Mouse (Mus musculus) hindbrain, embryonic 15.5 days (tissue): ENCODE data around the gene Sparcl1. TPM values are rescaled to one million over a fixed set of nuclear protein-coding genes. Genes with fewer than 3 reads are reported as not detected.

Experiments
- ATAC-seq: fragments of 200-750 bp; cut with Nextera tagmentation; 2 replicates; pipeline ENCODE4 v1.8.0; 2017; ENCODE audit warnings: low read depth, moderate number of reproducible peaks, moderate TSS enrichment; ENCODE audit not compliant: low FRiP score
- H3K27ac ChIP-seq: fragments of 300-500 bp; sonication (generic); replicated peaks from 2 replicates; pipeline ENCODE4 v1.5.1; 2015; ENCODE audit warnings: mild to moderate bottlenecking, inconsistent platforms
- H3K27me3 ChIP-seq: fragments of 300-500 bp; sonication (generic); 2 replicates; pipeline ENCODE4 v1.6.1; 2015; ENCODE audit warnings: control low read depth, inconsistent platforms
- H3K36me3 ChIP-seq: fragments of 300-500 bp; sonication (generic); 2 replicates; pipeline ENCODE4 v1.6.1; 2015; ENCODE audit warnings: control low read depth, inconsistent platforms
- H3K4me1 ChIP-seq: fragments of 300-500 bp; sonication (generic); replicated peaks from 2 replicates; pipeline ENCODE4 v1.6.1; 2015; ENCODE audit warnings: control low read depth, inconsistent platforms
- H3K4me2 ChIP-seq: fragments of 300-500 bp; sonication (generic); 2 replicates; pipeline ENCODE4 v1.6.1; 2015; ENCODE audit warnings: moderate library complexity, mild to moderate bottlenecking, inconsistent platforms
- H3K4me3 ChIP-seq: fragments of 300-500 bp; sonication (generic); 2 replicates; pipeline ENCODE4 v1.5.1; 2015; ENCODE audit warnings: mild to moderate bottlenecking, inconsistent platforms
- H3K9ac ChIP-seq: fragments of 300-500 bp; sonication (generic); 2 replicates; pipeline ENCODE4 v1.6.1; 2015; ENCODE audit warnings: inconsistent platforms
- H3K9me3 ChIP-seq: fragments of 300-500 bp; sonication (generic); 2 replicates; pipeline ENCODE4 v1.6.1; 2016; ENCODE audit warnings: control low read depth, inconsistent platforms
- WGBS: fragments of 180-500 bp; shearing (Covaris S2); methylation state at CpG from one replicate; pipeline ENCODE4 v1.1.7; 2015; 5-methylcytosine and 5-hydroxymethylcytosine counted together
- polyA plus RNA-seq: library from polyadenylated mRNA; unstranded; fragments of >200 nt; fragmentation: Nextera tagmentation; extraction: Ambion mirVana; gene quantifications from 2 replicates; pipeline ENCODE4 v1.2.1, GENCODE M21; 2015

Gene Sparcl1
- polyA plus RNA-seq, 1 experiment from 2014 or later = 369 TPM

GRCm38 (mm10) chr5:104130891-104131290 is 17.4 kb upstream of the Sparcl1 start:
- ATAC-seq = no peak
- Histone ChIP-seq H3K4me1 (no peaks in the 10 kb centered on the region), H3K9me3 (no peaks in the 10 kb centered on the region), H3K36me3 (no peaks in the 10 kb centered on the region), H3K4me3 (no peak overlapping the region), H3K27me3 (no peaks in the 10 kb centered on the region), H3K4me2 (no peak overlapping the region), H3K9ac (no peak overlapping the region), H3K27ac (no peak overlapping the region)
- 91% methylated on average over 4 of the region's 4 CpGs for WGBS

GRCm38 (mm10) chr5:104128281-104129031 is 14.9 kb upstream of the Sparcl1 start:
- Histone ChIP-seq H3K4me3 (no peak overlapping the region), H3K4me2 (no peak overlapping the region), H3K9ac (no peak overlapping the region), H3K36me3 (no peaks in the 10 kb centered on the region), H3K27ac (no peak overlapping the region; the same call in 1 of the 2 replicates), H3K27me3 (no peaks in the 10 kb centered on the region), H3K4me1 (no peaks in the 10 kb centered on the region), H3K9me3 (no peaks in the 10 kb centered on the region)
- peak; percentile 30; the same call in 1 of the 2 replicates for ATAC-seq
- 69% methylated on average over 12 of the region's 12 CpGs for WGBS

GRCm38 (mm10) chr5:104127351-104127750 is 13.8 kb upstream of the Sparcl1 start:
- no peak overlapping the region for H3K4me3 ChIP-seq
- 77% methylated on average over 1 of the region's 1 CpGs for WGBS
- no peak overlapping the region for H3K9ac ChIP-seq
- H3K27me3 ChIP-seq = no peaks in the 10 kb centered on the region
- no peak overlapping the region for H3K27ac ChIP-seq
- ATAC-seq = no peak
- H3K4me2 ChIP-seq = no peak overlapping the region
- no peaks in the 10 kb centered on the region for H3K4me1 ChIP-seq
- no peaks in the 10 kb centered on the region for H3K9me3 ChIP-seq
- no peaks in the 10 kb centered on the region for H3K36me3 ChIP-seq

GRCm38 (mm10) chr5:104126561-104127320 is 13.2 kb upstream of the Sparcl1 start:
- no peaks in the 10 kb centered on the region for H3K4me1 ChIP-seq
- H3K27ac ChIP-seq = no peak overlapping the region
- H3K4me3 ChIP-seq = no peak overlapping the region
- H3K4me2 ChIP-seq = no peak overlapping the region
- no peak overlapping the region for H3K9ac ChIP-seq
- H3K36me3 ChIP-seq = no peaks in the 10 kb centered on the region
- no peak for ATAC-seq
- H3K9me3 ChIP-seq = no peaks in the 10 kb centered on the region
- H3K27me3 ChIP-seq = no peaks in the 10 kb centered on the region
- 76% methylated on average over 12 of the region's 12 CpGs for WGBS

- Histone ChIP-seq H3K4me1 (no peaks in the 10 kb centered on the region), H3K27ac (no peak overlapping the region), H3K9me3 (no peaks in the 10 kb centered on the region), H3K27me3 (no peaks in the 10 kb centered on the region), H3K4me3 (no peak overlapping the region), H3K9ac (no peak overlapping the region), H3K4me2 (no peak overlapping the region), H3K36me3 (no peaks in the 10 kb centered on the region)
- WGBS = 89% methylated on average over 6 of the region's 6 CpGs
- ATAC-seq = no peak
Observed at GRCm38 (mm10) chr5:104124016-104124658, 10.6 kb upstream of the Sparcl1 start.

DNA sequence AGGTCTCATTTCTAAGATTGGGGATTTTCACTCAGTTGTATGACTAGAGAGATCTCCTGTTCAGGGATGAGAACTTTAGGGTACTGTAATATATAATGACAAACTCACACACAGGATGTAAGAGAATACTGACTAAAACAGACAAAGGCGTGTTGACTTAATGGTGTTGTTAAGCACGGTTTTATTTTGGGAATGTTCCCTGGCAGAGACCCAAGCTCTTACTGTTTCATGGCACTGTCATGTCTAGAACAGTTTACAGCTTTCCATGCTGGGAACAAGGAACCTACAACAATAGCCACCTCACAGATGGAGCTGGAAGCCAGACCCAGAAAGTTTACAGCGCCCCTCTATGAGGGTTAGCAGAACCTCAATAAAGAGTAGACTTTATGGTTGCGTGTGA is 2.4 kb upstream of the Sparcl1 start:
- H3K4me3 ChIP-seq = no peak overlapping the region
- H3K9me3 ChIP-seq = no peaks in the 10 kb centered on the region
- no peaks in the 10 kb centered on the region for H3K36me3 ChIP-seq
- peaks cover 43% of the 10 kb centered on the region for H3K4me1 ChIP-seq
- H3K27me3 ChIP-seq = no peaks in the 10 kb centered on the region
- no peak overlapping the region for H3K4me2 ChIP-seq
- 74% methylated on average over 4 of the region's 4 CpGs for WGBS
- H3K27ac ChIP-seq = peak overlapping the region; percentile 85; the same call in 1 of the 2 replicates
- no peak for ATAC-seq
- no peak overlapping the region for H3K9ac ChIP-seq

GRCm38 (mm10) chr5:104115118-104115517 is 1.6 kb upstream of the Sparcl1 start:
- Histone ChIP-seq H3K9ac (no peak overlapping the region), H3K4me2 (peak overlapping the region; percentile 29), H3K27ac (peak overlapping the region; percentile 85), H3K4me3 (no peak overlapping the region), H3K4me1 (peaks cover 51% of the 10 kb centered on the region), H3K36me3 (no peaks in the 10 kb centered on the region), H3K9me3 (no peaks in the 10 kb centered on the region), H3K27me3 (no peaks in the 10 kb centered on the region)
- 43% methylated on average over 14 of the region's 14 CpGs for WGBS
- ATAC-seq = 0 out of 2 replicates have a peak, but pooled peaks have one; percentile 5

GRCm38 (mm10) chr5:104112511-104112910 is 1.0 kb downstream of the Sparcl1 start:
- peak overlapping the region; percentile 85 for H3K27ac ChIP-seq
- H3K4me2 ChIP-seq = peak overlapping the region; percentile 52
- no peaks in the 10 kb centered on the region for H3K27me3 ChIP-seq
- ATAC-seq = no peak
- WGBS = 17% methylated on average over 5 of the region's 5 CpGs
- H3K36me3 ChIP-seq = no peaks in the 10 kb centered on the region
- no peaks in the 10 kb centered on the region for H3K9me3 ChIP-seq
- peaks cover 77% of the 10 kb centered on the region for H3K4me1 ChIP-seq
- peak overlapping the region; percentile 34 for H3K4me3 ChIP-seq
- H3K9ac ChIP-seq = peak overlapping the region; percentile 49

- Histone ChIP-seq H3K27me3 (no peaks in the 10 kb centered on the region), H3K4me3 (peak overlapping the region; percentile 34), H3K4me2 (peak overlapping the region; percentile 52), H3K27ac (peak overlapping the region; percentile 85), H3K4me1 (peaks cover 77% of the 10 kb centered on the region), H3K9ac (peak overlapping the region; percentile 49; the same call in 1 of the 2 replicates), H3K9me3 (no peaks in the 10 kb centered on the region), H3K36me3 (no peaks in the 10 kb centered on the region)
- no peak for ATAC-seq
- 7% methylated on average over 9 of the region's 9 CpGs for WGBS
Observed at GRCm38 (mm10) chr5:104112016-104112415, 1.5 kb downstream of the Sparcl1 start.

GRCm38 (mm10) chr5:104110171-104110920 is 3.2 kb downstream of the Sparcl1 start:
- Histone ChIP-seq H3K4me3 (peak overlapping the region; percentile 34; the same call in 1 of the 2 replicates), H3K27ac (peak overlapping the region; percentile 85), H3K36me3 (no peaks in the 10 kb centered on the region), H3K27me3 (no peaks in the 10 kb centered on the region), H3K9ac (0 out of 2 replicates have a peak overlapping the region, but pooled peaks have one; percentile 15), H3K4me2 (peak overlapping the region; percentile 52), H3K4me1 (peaks cover 73% of the 10 kb centered on the region), H3K9me3 (no peaks in the 10 kb centered on the region)
- 5% methylated on average over 9 of the region's 9 CpGs for WGBS
- ATAC-seq = peak; percentile 81

DNA sequence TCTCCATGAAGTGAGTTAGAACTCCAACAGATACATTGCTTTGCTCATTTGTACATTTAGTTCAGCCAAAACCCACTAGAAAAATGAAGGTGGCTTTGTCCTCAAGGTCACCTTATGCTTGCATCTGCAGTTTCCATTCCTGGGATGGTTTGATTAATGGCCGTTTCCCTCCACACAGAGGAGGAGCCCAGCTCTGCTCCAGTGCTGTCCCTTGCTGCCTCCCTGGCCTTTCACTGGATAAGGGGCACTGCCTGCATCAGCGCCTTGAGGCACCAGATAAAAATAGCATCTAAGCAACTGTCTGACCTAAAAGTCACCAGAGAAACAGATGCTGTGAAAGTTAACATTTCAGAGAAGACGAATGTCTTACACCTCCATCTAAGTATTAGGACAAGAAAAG is 4.0 kb downstream of the Sparcl1 start:
- WGBS = 10% methylated on average over 3 of the region's 3 CpGs
- Histone ChIP-seq H3K9ac (peak overlapping the region; percentile 36; the same call in 1 of the 2 replicates), H3K27ac (peak overlapping the region; percentile 85), H3K4me1 (peaks cover 65% of the 10 kb centered on the region), H3K27me3 (no peaks in the 10 kb centered on the region), H3K36me3 (no peaks in the 10 kb centered on the region), H3K4me3 (peak overlapping the region; percentile 23; the same call in 1 of the 2 replicates), H3K9me3 (no peaks in the 10 kb centered on the region), H3K4me2 (peak overlapping the region; percentile 52)
- no peak for ATAC-seq
